Mouse (Mus musculus) MEL (cell line): ENCODE results near the gene Tmem131. TPM values are rescaled to one million over a fixed set of nuclear protein-coding genes. Genes with fewer than 3 reads are reported as not detected.

Source experiments
- DNase-seq: peaks from one replicate; pipeline ENCODE4 v3.0.0; 2011; ENCODE audit warnings: low read depth, low spot score
- H3K27ac ChIP-seq: 2 replicates; pipeline ENCODE4 v1.5.1; 2012; ENCODE audit warnings: low read depth, mild to moderate bottlenecking, control low read depth, low read length, moderate library complexity; ENCODE audit not compliant: control insufficient read depth
- H3K27me3 ChIP-seq, 2 experiments: fragments of 150-350 bp in 1 of 2; sonication (generic) in 1 of 2; 2 replicates each; pipeline ENCODE4 v1.6.1; 2012; ENCODE audit warnings: low read length in 2 of 2, mild to moderate bottlenecking in 2 of 2, improper control_type of control experiment in 1 of 2, moderate library complexity in 1 of 2; ENCODE audit not compliant: insufficient read depth in 2 of 2, control insufficient read depth in 1 of 2
- H3K36me3 ChIP-seq, 2 experiments: 2 replicates each; pipeline ENCODE4 v1.6.1; 2012 to 2014; ENCODE audit warnings: low read length in 2 of 2, improper control_type of control experiment in 1 of 2, inconsistent platforms in 1 of 2, mild to moderate bottlenecking in 1 of 2; ENCODE audit not compliant: insufficient read depth in 2 of 2, control insufficient read depth in 1 of 2
- H3K4me1 ChIP-seq, 2 experiments: fragments of 150-350 bp in 1 of 2; sonication (generic) in 1 of 2; 2 replicates each; pipeline ENCODE4 v1.6.1; 2012; ENCODE audit warnings: low read length in 2 of 2, improper control_type of control experiment in 1 of 2, mild to moderate bottlenecking in 1 of 2; ENCODE audit not compliant: insufficient read depth in 2 of 2, control insufficient read depth in 1 of 2
- H3K4me3 ChIP-seq, 2 experiments: fragments of 150-350 bp in 1 of 2; sonication (generic) in 1 of 2; 2 replicates each; pipeline ENCODE4 v1.5.1; 2012; ENCODE audit warnings: low read depth in 2 of 2, low read length in 2 of 2, mild to moderate bottlenecking in 2 of 2, moderate library complexity in 2 of 2, control low read depth in 1 of 2, improper control_type of control experiment in 1 of 2; ENCODE audit not compliant: control insufficient read depth in 1 of 2, insufficient read depth in 1 of 2
- H3K79me2 ChIP-seq: 2 replicates; pipeline ENCODE4 v1.6.1; 2012; ENCODE audit warnings: mild to moderate bottlenecking, low read length, moderate library complexity; ENCODE audit not compliant: control insufficient read depth, poor library complexity, insufficient read depth
- H3K9ac ChIP-seq: 2 replicates; pipeline ENCODE4 v1.6.1; 2012; ENCODE audit warnings: low read depth, mild to moderate bottlenecking, control low read depth, low read length, moderate library complexity; ENCODE audit not compliant: control insufficient read depth, poor library complexity, severe bottlenecking
- H3K9me3 ChIP-seq: fragments of 150-350 bp; sonication (generic); replicated peaks from 2 replicates; pipeline ENCODE4 v1.6.1; 2012; ENCODE audit warnings: mild to moderate bottlenecking, low read length, improper control_type of control experiment, moderate library complexity; ENCODE audit not compliant: insufficient read depth
- BHLHE40 ChIP-seq: IDR thresholded peaks from 2 replicates; pipeline ENCODE4 v1.6.1; 2012; ENCODE audit warnings: low read depth, mild to moderate bottlenecking, inconsistent platforms, low read length, improper control_type of control experiment, borderline replicate concordance
- CHD1 ChIP-seq: IDR thresholded peaks from 2 replicates; pipeline ENCODE4 v1.6.1; 2012; ENCODE audit warnings: low read depth, mild to moderate bottlenecking, inconsistent platforms, low read length, improper control_type of control experiment
- CHD2 ChIP-seq: IDR thresholded peaks from 2 replicates; pipeline ENCODE4 v1.6.1; 2011; ENCODE audit warnings: low read length, improper control_type of control experiment
- E2F4 ChIP-seq: IDR thresholded peaks from 2 replicates; pipeline ENCODE4 v1.6.1; 2011; ENCODE audit warnings: low read depth, low read length, improper control_type of control experiment, borderline replicate concordance
- ELF1 ChIP-seq: IDR thresholded peaks from 2 replicates; pipeline ENCODE4 v1.6.1; 2014; ENCODE audit warnings: low read depth, mild to moderate bottlenecking, inconsistent platforms, low read length, improper control_type of control experiment, moderate library complexity
- ETS1 ChIP-seq: IDR thresholded peaks from 2 replicates; pipeline ENCODE4 v1.6.1; 2012; ENCODE audit warnings: low read depth, mild to moderate bottlenecking, inconsistent platforms, low read length, improper control_type of control experiment, moderate library complexity
- GABPA ChIP-seq: IDR thresholded peaks from 2 replicates; pipeline ENCODE4 v1.6.1; 2012; ENCODE audit warnings: low read depth, mild to moderate bottlenecking, inconsistent platforms, low read length, improper control_type of control experiment, moderate library complexity
- HCFC1 ChIP-seq: IDR thresholded peaks from 2 replicates; pipeline ENCODE4 v1.6.1; 2012; ENCODE audit warnings: low read depth, mild to moderate bottlenecking, inconsistent platforms, low read length, improper control_type of control experiment, moderate library complexity
- MAFK ChIP-seq: IDR thresholded peaks from 2 replicates; pipeline ENCODE4 v1.6.1; 2011; ENCODE audit warnings: low read depth, mild to moderate bottlenecking, low read length, improper control_type of control experiment, borderline replicate concordance
- MAX ChIP-seq: IDR thresholded peaks from 2 replicates; pipeline ENCODE4 v1.6.1; 2011; ENCODE audit warnings: low read length, improper control_type of control experiment
- MAZ ChIP-seq: IDR thresholded peaks from 2 replicates; pipeline ENCODE4 v1.6.1; 2012; ENCODE audit warnings: low read depth, mild to moderate bottlenecking, inconsistent platforms, low read length, improper control_type of control experiment
- MEF2A ChIP-seq: IDR thresholded peaks from 2 replicates; pipeline ENCODE4 v1.6.1; 2014; ENCODE audit warnings: low read depth, mild to moderate bottlenecking, inconsistent platforms, low read length, improper control_type of control experiment; ENCODE audit not compliant: poor library complexity, insufficient replicate concordance, severe bottlenecking; ENCODE audit errors: extremely low read depth
- MXI1 ChIP-seq: IDR thresholded peaks from 2 replicates; pipeline ENCODE4 v1.6.1; 2011; ENCODE audit warnings: mild to moderate bottlenecking, low read depth, low read length, improper control_type of control experiment
- MYC ChIP-seq: IDR thresholded peaks from 2 replicates; pipeline ENCODE4 v1.6.1; 2011; ENCODE audit warnings: low read depth, mild to moderate bottlenecking, low read length, improper control_type of control experiment, moderate library complexity
- NELFE ChIP-seq: IDR thresholded peaks from 2 replicates; pipeline ENCODE4 v1.6.1; 2011; ENCODE audit warnings: low read depth, low read length, improper control_type of control experiment
- POLR2AphosphoS5 ChIP-seq: IDR thresholded peaks from 2 replicates; pipeline ENCODE4 v1.6.1; 2012; ENCODE audit warnings: low read depth, borderline replicate concordance, mild to moderate bottlenecking, inconsistent platforms, low read length, moderate library complexity, mixed read lengths
- RAD21 ChIP-seq: IDR thresholded peaks from 2 replicates; pipeline ENCODE4 v1.6.1; 2011; ENCODE audit warnings: mild to moderate bottlenecking, low read depth, low read length, improper control_type of control experiment
- SIN3A ChIP-seq: IDR thresholded peaks from 2 replicates; pipeline ENCODE4 v1.6.1; 2012; ENCODE audit warnings: low read length, improper control_type of control experiment, inconsistent platforms
- TAL1 ChIP-seq: IDR thresholded peaks from 2 replicates; pipeline ENCODE4 v1.6.1; 2012; ENCODE audit warnings: mild to moderate bottlenecking, inconsistent platforms, low read length, moderate library complexity, mixed read lengths
- TCF12 ChIP-seq: IDR thresholded peaks from 2 replicates; pipeline ENCODE4 v1.6.1; 2014; ENCODE audit warnings: low read depth, mild to moderate bottlenecking, inconsistent platforms, low read length, improper control_type of control experiment, moderate library complexity
- UBTF ChIP-seq: IDR thresholded peaks from 2 replicates; pipeline ENCODE4 v1.6.1; 2012; ENCODE audit warnings: low read depth, mild to moderate bottlenecking, inconsistent platforms, low read length, improper control_type of control experiment, moderate library complexity, borderline replicate concordance; ENCODE audit not compliant: insufficient read depth
- USF2 ChIP-seq, 2 experiments: IDR thresholded peaks; 2 replicates each; pipeline ENCODE4 v1.6.1; 2011 to 2012; ENCODE audit warnings: improper control_type of control experiment in 2 of 2, low read length in 2 of 2, borderline replicate concordance in 1 of 2, inconsistent platforms in 1 of 2, low read depth in 1 of 2, mild to moderate bottlenecking in 1 of 2; ENCODE audit not compliant: insufficient read depth in 1 of 2
- ZC3H11A ChIP-seq: IDR thresholded peaks from 2 replicates; pipeline ENCODE4 v1.6.1; 2012; ENCODE audit warnings: low read depth, mild to moderate bottlenecking, inconsistent platforms, low read length, improper control_type of control experiment
- ZMIZ1 ChIP-seq: IDR thresholded peaks from 2 replicates; pipeline ENCODE4 v1.6.1; 2012; ENCODE audit warnings: low read depth, mild to moderate bottlenecking, inconsistent platforms, low read length, improper control_type of control experiment, moderate library complexity
- ZNF384 ChIP-seq: IDR thresholded peaks from 2 replicates; pipeline ENCODE4 v1.6.1; 2012; ENCODE audit warnings: low read depth, mild to moderate bottlenecking, inconsistent platforms, low read length, improper control_type of control experiment
- polyA plus RNA-seq, 2 experiments: library from polyadenylated mRNA; stranded (reverse) in 1 of 2; unstranded in 1 of 2; fragments of >175 nt in 1 of 2; fragments of >200 nt in 1 of 2; gene quantifications; 2 replicates each; pipeline versions ENCODE4 v1.2.1 to v1.2.4; 2012; ENCODE audit warnings: low replicate concordance in 2 of 2, low read depth in 1 of 2; ENCODE audit not compliant: insufficient read length in 2 of 2, insufficient read depth in 1 of 2, missing spikeins in 1 of 2
- total RNA-seq: library from RNA; depleted of rRNA; stranded (reverse); fragments of 300-350 nt; gene quantifications from 2 replicates; pipeline ENCODE4 v1.2.3, GENCODE M21; 2012

Gene Tmem131
- total and polyA plus RNA-seq, 3 experiments = 11.4 to 196 (median 48.8) TPM

- no peak overlapping the region for H3K9ac ChIP-seq
- H3K9me3 ChIP-seq = no peaks in the 10 kb centered on the region
- H3K79me2 ChIP-seq = no peaks in the 10 kb centered on the region
- no peak overlapping the region for H3K4me3 ChIP-seq
- TF ChIP-seq E2F4 = no peak
- no peak for TF ChIP-seq MXI1
- TF ChIP-seq POLR2AphosphoS5 = no peak
- TF ChIP-seq MEF2A = no peak
- no peak for TF ChIP-seq TCF12
- no peak for TF ChIP-seq UBTF
- TF ChIP-seq ZC3H11A = no peak
- TF ChIP-seq ZNF384 = no peak
- TF ChIP-seq NELFE = no peak
- TF ChIP-seq TAL1 = no peak
- TF ChIP-seq MAZ = no peak
- TF ChIP-seq ETS1 = no peak
- no peak overlapping the region for H3K27ac ChIP-seq
- no peaks in the 10 kb centered on the region; a peak in 1 of 4 replicates for H3K27me3 ChIP-seq
- DNase-seq = no peak
- H3K4me1 ChIP-seq = no peaks in the 10 kb centered on the region
- no peaks in the 10 kb centered on the region for H3K36me3 ChIP-seq
These were observed 174.7 kb downstream of the Tmem131 start for GRCm38 (mm10) chr1:36768786-36769185.

GRCm38 (mm10) chr1:36767321-36767720, 176.1 kb downstream of the Tmem131 start:
- no peaks in the 10 kb centered on the region; a peak in 1 of 4 replicates for H3K27me3 ChIP-seq
- no peak overlapping the region for H3K9ac ChIP-seq
- no peak for TF ChIP-seq SIN3A
- TF ChIP-seq HCFC1 = no peak
- no peak for TF ChIP-seq BHLHE40
- no peak for TF ChIP-seq CHD2
- no peak for TF ChIP-seq USF2 (IDR thresholded peaks at IDR 0.05; ENCODE audit: borderline replicate concordance in 1 of 2, insufficient read depth in 1 of 2, low read depth in 1 of 2, low read length in 2 of 2)
- TF ChIP-seq MAFK = no peak
- TF ChIP-seq MYC = no peak
- no peak for TF ChIP-seq RAD21
- no peak for TF ChIP-seq CHD1
- TF ChIP-seq POLR2AphosphoS5 = no peak
- TF ChIP-seq NELFE = no peak
- no peak for TF ChIP-seq ELF1
- TF ChIP-seq MEF2A = no peak
- no peak for TF ChIP-seq GABPA
- TF ChIP-seq ZMIZ1 = no peak
- no peak for TF ChIP-seq MAX
- no peak overlapping the region for H3K4me3 ChIP-seq
- H3K27ac ChIP-seq = no peak overlapping the region
- no peaks in the 10 kb centered on the region for H3K79me2 ChIP-seq
- no peaks in the 10 kb centered on the region for H3K36me3 ChIP-seq
- H3K9me3 ChIP-seq = no peaks in the 10 kb centered on the region
- DNase-seq = no peak
- no peaks in the 10 kb centered on the region for H3K4me1 ChIP-seq
